Mouse (Mus musculus) naive thymus-derived CD4-positive, alpha-beta T cell, adult 5 months (primary cell): ENCODE data around the gene Lrp11. TPM values are rescaled to one million over a fixed set of nuclear protein-coding genes. Genes with fewer than 3 reads are reported as not detected.

Experiments used
- polyA plus RNA-seq: library from polyadenylated mRNA; unstranded; fragments of 100-300 nt; shearing (Covaris generic); gene quantifications from one replicate; pipeline ENCODE4 v1.2.1, GENCODE M21; 2017

The Lrp11 gene
- 1.4 TPM for polyA plus RNA-seq

GRCm38 (mm10) chr10:7589592-7590233 is at the start of gene Lrp11:
TSS of gene Lrp11 (plus strand) at chr10:7589800.

GRCm38 (mm10) chr10:7667342-7667802 is 77.8 kb downstream of the Lrp11 start, which contains the start of gene Nup43:
TSS of gene Nup43 (plus strand) at chr10:7667503.

Other genes with a start within 250 kb of the Lrp11 start
- gene Ulbp1, start 116.2 kb upstream of the Lrp11 start, polyA plus RNA-seq, result 3.0 TPM
- 19.7 TPM for gene Nup43, start 77.7 kb downstream of the Lrp11 start, polyA plus RNA-seq
- 109 TPM for gene Pcmt1, start 91.3 kb downstream of the Lrp11 start, polyA plus RNA-seq
- 18.0 TPM for gene Lats1, start 91.4 kb downstream of the Lrp11 start, polyA plus RNA-seq
- gene Katna1, start 136.2 kb downstream of the Lrp11 start, polyA plus RNA-seq, result 98.2 TPM
- gene Ginm1, start 203.0 kb downstream of the Lrp11 start, polyA plus RNA-seq, result 87.6 TPM
- gene Ppil4, start 203.1 kb downstream of the Lrp11 start, polyA plus RNA-seq, result 120 TPM
- gene Zc3h12d, start 242.7 kb downstream of the Lrp11 start, polyA plus RNA-seq, result 11.5 TPM